Mouse (Mus musculus) forebrain, embryonic 14.5 days (tissue): ENCODE data around the gene Neb. TPM values are rescaled to one million over a fixed set of nuclear protein-coding genes. Genes with fewer than 3 reads are reported as not detected.

Experiments
- ATAC-seq: fragments of 200-750 bp; cut with Nextera tagmentation; 2 replicates; pipeline ENCODE4 v1.8.0; 2017; ENCODE audit warnings: mild to moderate bottlenecking, moderate library complexity
- DNase-seq: peaks from one replicate; pipeline ENCODE4 v3.0.0-alpha.2; 2015; ENCODE audit warnings: low spot score
- H3K27ac ChIP-seq: fragments of 300-500 bp; sonication (generic); 2 replicates; pipeline ENCODE4 v1.5.1; 2014; ENCODE audit warnings: low read depth, mild to moderate bottlenecking, control low read depth, low read length, moderate library complexity
- H3K27me3 ChIP-seq: fragments of 300-500 bp; sonication (generic); replicated peaks from 2 replicates; pipeline ENCODE4 v1.6.1; 2014; ENCODE audit warnings: low read length, control low read depth, mixed read lengths; ENCODE audit not compliant: control insufficient read depth, insufficient read depth
- H3K36me3 ChIP-seq: fragments of 300-500 bp; sonication (generic); 2 replicates; pipeline ENCODE4 v1.6.1; 2014; ENCODE audit warnings: low read length, control low read depth; ENCODE audit not compliant: control insufficient read depth, insufficient read depth
- H3K4me1 ChIP-seq: fragments of 300-500 bp; sonication (generic); 2 replicates; pipeline ENCODE4 v1.6.1; 2014; ENCODE audit warnings: antibody characterized with exemption, low read length, control low read depth; ENCODE audit not compliant: control insufficient read depth, insufficient read depth
- H3K4me2 ChIP-seq: fragments of 300-500 bp; sonication (generic); 2 replicates; pipeline ENCODE4 v1.6.1; 2014; ENCODE audit warnings: mild to moderate bottlenecking, control low read depth, low read length
- H3K4me3 ChIP-seq: fragments of 300-500 bp; sonication (generic); 2 replicates; pipeline ENCODE4 v1.5.1; 2014; ENCODE audit warnings: low read depth, low read length, control low read depth
- H3K9ac ChIP-seq: fragments of 300-500 bp; sonication (generic); 2 replicates; pipeline ENCODE4 v1.6.1; 2014; ENCODE audit warnings: mild to moderate bottlenecking, low read length, control low read depth, moderate library complexity
- H3K9me3 ChIP-seq: fragments of 300-500 bp; sonication (generic); replicated peaks from 2 replicates; pipeline ENCODE4 v1.6.1; 2016; ENCODE audit warnings: low read length, control low read depth, mixed read lengths; ENCODE audit not compliant: control insufficient read depth
- WGBS: fragments of 180-500 bp; shearing (Covaris S2); extraction: QIAGEN DNeasy Blood & Tissue Kit; methylation state at CpG from one replicate; pipeline ENCODE4 v1.1.7; 2014; 5-methylcytosine and 5-hydroxymethylcytosine counted together
- polyA plus RNA-seq: library from polyadenylated mRNA; unstranded; fragments of >200 nt; fragmentation: Nextera tagmentation; extraction: Ambion mirVana; gene quantifications from 2 replicates; pipeline ENCODE4 v1.2.1, GENCODE M21; 2014

Neb gene
- polyA plus RNA-seq, 1 experiment from 2014 or later, result 3.6 TPM

- no peaks in the 10 kb centered on the region for H3K27me3 ChIP-seq
- no peaks in the 10 kb centered on the region for H3K4me1 ChIP-seq
- H3K27ac ChIP-seq, result no peak overlapping the region
- 92% methylated on average over 8 of the region's 8 CpGs for WGBS
- DNase-seq, result no peak
- H3K9me3 ChIP-seq, result no peaks in the 10 kb centered on the region
- no peaks in the 10 kb centered on the region for H3K36me3 ChIP-seq
- no peak overlapping the region for H3K9ac ChIP-seq
- ATAC-seq, result no peak
- H3K4me2 ChIP-seq, result no peak overlapping the region
- no peak overlapping the region for H3K4me3 ChIP-seq
Measured at GRCm38 (mm10) chr2:52215945-52216344, 162.3 kb downstream of the Neb start.

- Histone ChIP-seq H3K36me3 (no peaks in the 10 kb centered on the region), H3K4me2 (no peak overlapping the region), H3K9ac (no peak overlapping the region), H3K27me3 (no peaks in the 10 kb centered on the region), H3K27ac (no peak overlapping the region), H3K4me1 (no peaks in the 10 kb centered on the region), H3K9me3 (no peaks in the 10 kb centered on the region), H3K4me3 (no peak overlapping the region)
- WGBS, result 92% methylated on average over 11 of the region's 11 CpGs
- ATAC-seq, result no peak
- DNase-seq, result no peak
Measured at GRCm38 (mm10) chr2:52212561-52212961, 165.7 kb downstream of the Neb start.

GRCm38 (mm10) chr2:52211358-52211899 lies 166.8 kb downstream of the Neb start:
- DNase-seq, result no peak
- Histone ChIP-seq H3K27me3 (no peaks in the 10 kb centered on the region), H3K4me2 (no peak overlapping the region), H3K9me3 (no peaks in the 10 kb centered on the region), H3K9ac (no peak overlapping the region), H3K36me3 (no peaks in the 10 kb centered on the region), H3K4me3 (no peak overlapping the region), H3K27ac (no peak overlapping the region), H3K4me1 (no peaks in the 10 kb centered on the region)
- ATAC-seq, result no peak
- WGBS, result 78% methylated on average over 5 of the region's 5 CpGs

- Histone ChIP-seq H3K4me3 (no peak overlapping the region), H3K9me3 (no peaks in the 10 kb centered on the region), H3K27me3 (no peaks in the 10 kb centered on the region), H3K9ac (no peak overlapping the region), H3K36me3 (no peaks in the 10 kb centered on the region), H3K4me2 (no peak overlapping the region), H3K27ac (no peak overlapping the region), H3K4me1 (no peaks in the 10 kb centered on the region)
- DNase-seq, result peak; percentile 16
- 90% methylated on average over 7 of the region's 7 CpGs for WGBS
- ATAC-seq, result no peak
Measured at GRCm38 (mm10) chr2:52210685-52211084, 167.6 kb downstream of the Neb start.

GRCm38 (mm10) chr2:52204992-52205391 lies 173.3 kb downstream of the Neb start:
- no peak overlapping the region for H3K4me3 ChIP-seq
- no peaks in the 10 kb centered on the region for H3K4me1 ChIP-seq
- WGBS, result 83% methylated on average over 4 of the region's 4 CpGs
- H3K27ac ChIP-seq, result no peak overlapping the region
- no peaks in the 10 kb centered on the region for H3K9me3 ChIP-seq
- H3K4me2 ChIP-seq, result no peak overlapping the region
- no peak; the same call in 1 of the 2 replicates for ATAC-seq
- no peak for DNase-seq
- H3K36me3 ChIP-seq, result no peaks in the 10 kb centered on the region
- no peak overlapping the region for H3K9ac ChIP-seq
- no peaks in the 10 kb centered on the region for H3K27me3 ChIP-seq

GRCm38 (mm10) chr2:52193629-52194028 lies 184.6 kb downstream of the Neb start:
- no peak overlapping the region for H3K4me2 ChIP-seq
- DNase-seq (no peak), ATAC-seq (no peak)
- WGBS, result 88% methylated on average over 6 of the region's 6 CpGs
- no peaks in the 10 kb centered on the region for H3K27me3 ChIP-seq
- no peaks in the 10 kb centered on the region for H3K36me3 ChIP-seq
- H3K4me3 ChIP-seq, result no peak overlapping the region
- no peaks in the 10 kb centered on the region for H3K4me1 ChIP-seq
- no peak overlapping the region for H3K27ac ChIP-seq
- no peak overlapping the region for H3K9ac ChIP-seq
- no peaks in the 10 kb centered on the region for H3K9me3 ChIP-seq

GRCm38 (mm10) chr2:52179678-52180077 lies 198.6 kb downstream of the Neb start:
- H3K9me3 ChIP-seq, result no peaks in the 10 kb centered on the region
- no peaks in the 10 kb centered on the region for H3K4me1 ChIP-seq
- H3K27me3 ChIP-seq, result no peaks in the 10 kb centered on the region
- ATAC-seq (no peak), DNase-seq (no peak)
- no peaks in the 10 kb centered on the region for H3K36me3 ChIP-seq
- no peak overlapping the region for H3K4me3 ChIP-seq
- H3K27ac ChIP-seq, result no peak overlapping the region
- WGBS, result 86% methylated on average over 1 of the region's 1 CpGs
- no peak overlapping the region for H3K4me2 ChIP-seq
- no peak overlapping the region for H3K9ac ChIP-seq

- no peak for DNase-seq
- no peak overlapping the region for H3K9ac ChIP-seq
- H3K9me3 ChIP-seq, result no peaks in the 10 kb centered on the region
- no peaks in the 10 kb centered on the region for H3K36me3 ChIP-seq
- no peaks in the 10 kb centered on the region for H3K4me1 ChIP-seq
- 89% methylated on average over 9 of the region's 9 CpGs for WGBS
- no peak for ATAC-seq
- no peaks in the 10 kb centered on the region for H3K27me3 ChIP-seq
- no peak overlapping the region for H3K4me3 ChIP-seq
- no peak overlapping the region for H3K27ac ChIP-seq
- no peak overlapping the region for H3K4me2 ChIP-seq
Measured at GRCm38 (mm10) chr2:52177726-52178125, 200.5 kb downstream of the Neb start.

GRCm38 (mm10) chr2:52177184-52177583 lies 201.1 kb downstream of the Neb start:
- Histone ChIP-seq H3K9me3 (no peaks in the 10 kb centered on the region), H3K27me3 (no peaks in the 10 kb centered on the region), H3K4me1 (no peaks in the 10 kb centered on the region), H3K9ac (no peak overlapping the region), H3K36me3 (no peaks in the 10 kb centered on the region), H3K4me2 (no peak overlapping the region), H3K27ac (peak overlapping the region; percentile 40), H3K4me3 (no peak overlapping the region)
- WGBS, result 88% methylated on average over 7 of the region's 7 CpGs
- DNase-seq (peak; percentile 11), ATAC-seq (peak; percentile 41; the same call in 1 of the 2 replicates)
